Mouse (Mus musculus) A20 (cell line): ENCODE data around the gene Lhx2.

Experiments used
- DNase-seq: peaks from one replicate; pipeline ENCODE4 v3.0.0-alpha.2; 2011; ENCODE audit warnings: low read depth, low spot score

The Lhx2 gene

DNA sequence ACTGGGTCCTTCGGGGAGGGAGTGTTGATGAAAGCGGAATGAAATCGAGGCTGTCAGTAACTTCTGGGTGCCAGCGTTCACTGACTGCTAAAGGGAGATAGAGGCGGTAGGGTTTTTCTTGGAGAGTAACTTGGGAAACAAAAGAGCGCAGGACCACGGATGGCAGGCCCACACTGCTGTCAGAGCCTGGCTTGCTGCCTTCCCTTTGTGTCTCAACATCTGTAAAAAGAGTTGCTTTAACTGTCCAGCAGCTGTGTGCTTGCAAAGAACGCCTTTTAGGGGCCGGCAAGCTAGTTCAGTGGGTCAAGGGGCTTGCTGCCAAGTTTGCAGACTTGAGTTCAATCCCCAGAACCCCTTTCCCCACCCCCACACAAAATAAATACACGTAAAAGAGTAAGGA, 20.1 kb downstream of the Lhx2 start:
- no peak for DNase-seq

DNA sequence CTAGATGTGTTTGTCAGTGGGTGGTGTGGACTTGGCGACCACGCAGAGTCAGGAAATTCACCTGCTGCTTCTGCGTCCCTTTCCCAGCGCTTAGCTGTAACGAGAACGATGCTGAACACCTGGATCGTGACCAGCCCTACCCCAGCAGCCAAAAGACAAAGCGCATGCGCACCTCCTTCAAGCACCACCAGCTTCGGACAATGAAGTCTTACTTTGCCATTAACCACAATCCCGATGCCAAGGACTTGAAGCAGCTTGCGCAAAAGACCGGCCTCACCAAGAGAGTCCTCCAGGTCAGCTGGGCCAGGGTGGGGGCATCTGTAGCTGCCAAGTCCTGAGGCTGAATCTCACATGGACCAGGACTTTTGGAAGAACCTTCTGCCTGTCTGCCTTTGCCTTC, 20.7 kb downstream of the Lhx2 start:
- DNase-seq: no peak

DNA sequence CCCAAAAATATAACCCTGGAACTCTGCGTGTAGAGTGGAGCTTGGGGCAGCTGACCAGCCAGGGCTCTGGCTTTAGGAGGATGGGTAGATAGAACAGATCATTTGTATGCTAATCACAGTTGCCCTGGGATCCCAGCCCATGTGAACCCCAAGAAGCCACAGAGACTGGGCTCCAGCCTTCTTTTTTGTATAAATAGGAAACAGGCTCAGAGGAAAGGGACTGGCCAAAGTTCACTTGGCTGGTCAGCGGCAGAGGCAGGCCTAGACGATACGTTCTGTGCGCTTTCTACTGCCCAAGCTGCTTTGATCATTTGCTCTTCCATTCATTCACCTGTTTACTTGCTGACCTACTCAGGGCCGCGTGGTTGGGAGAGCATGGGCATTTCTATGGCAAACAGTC, 27.1 kb downstream of the Lhx2 start:
- DNase-seq: no peak

DNA sequence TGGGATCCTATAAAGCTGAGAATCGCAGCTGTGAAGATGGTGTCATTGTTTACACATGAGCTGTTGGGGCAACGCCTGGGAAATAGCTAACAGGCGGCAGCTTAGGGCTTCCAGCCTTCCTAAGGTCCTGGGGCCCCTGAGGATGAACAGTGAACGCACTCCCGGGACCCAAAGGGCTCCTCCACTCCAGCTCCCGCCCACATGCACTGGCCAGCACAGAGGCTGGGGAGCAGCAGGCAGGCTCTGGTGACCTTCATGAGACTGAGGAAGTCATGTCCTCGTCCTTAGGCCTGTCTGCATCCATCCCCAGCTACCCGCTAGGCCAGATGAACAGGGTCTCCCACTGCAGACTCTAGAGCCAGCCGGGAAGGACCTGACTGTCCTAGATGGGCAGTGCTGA, 27.9 kb downstream of the Lhx2 start:
- DNase-seq: no peak

DNA sequence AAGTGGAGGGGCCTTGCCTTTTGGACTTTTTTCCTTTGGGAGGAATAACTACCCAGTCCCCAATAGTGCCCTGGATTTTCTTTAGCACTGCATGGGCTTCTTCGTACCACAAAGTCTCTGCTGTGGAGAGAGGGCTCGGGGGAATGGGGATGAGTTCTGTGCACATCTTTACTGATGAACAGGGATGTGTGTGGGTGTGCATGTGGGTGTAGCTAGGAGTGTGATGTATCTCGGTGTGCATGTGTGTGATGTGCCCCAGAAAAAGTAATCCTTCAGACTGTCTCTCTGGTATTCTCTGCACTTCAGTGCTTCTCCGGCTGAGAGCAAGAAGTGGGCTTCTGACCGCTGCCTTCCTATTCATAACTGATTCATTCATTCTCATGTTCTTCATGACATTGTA, 28.8 kb downstream of the Lhx2 start:
- no peak for DNase-seq

DNA sequence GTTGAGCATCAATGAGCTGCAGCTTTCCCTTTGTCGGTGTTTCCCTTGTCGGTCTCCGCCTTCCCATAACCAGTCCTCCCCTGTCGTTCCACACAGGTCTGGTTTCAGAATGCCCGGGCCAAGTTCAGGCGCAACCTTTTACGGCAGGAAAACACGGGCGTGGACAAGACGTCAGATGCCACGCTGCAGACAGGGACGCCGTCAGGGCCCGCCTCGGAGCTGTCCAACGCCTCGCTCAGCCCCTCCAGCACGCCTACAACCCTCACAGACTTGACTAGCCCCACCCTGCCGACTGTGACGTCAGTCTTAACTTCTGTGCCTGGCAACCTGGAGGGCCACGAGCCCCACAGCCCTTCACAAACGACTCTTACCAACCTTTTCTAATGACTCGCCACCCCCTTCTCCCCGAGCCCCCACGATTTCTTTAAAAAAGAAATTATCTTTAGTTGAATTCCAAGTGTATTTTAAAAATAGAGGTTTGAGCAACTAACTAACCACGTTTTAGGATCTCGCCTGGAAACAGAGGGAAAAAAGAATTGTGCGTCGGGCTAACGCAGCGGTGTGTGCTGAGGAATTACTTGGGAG, 29.8 kb downstream of the Lhx2 start:
- DNase-seq: no peak

DNA sequence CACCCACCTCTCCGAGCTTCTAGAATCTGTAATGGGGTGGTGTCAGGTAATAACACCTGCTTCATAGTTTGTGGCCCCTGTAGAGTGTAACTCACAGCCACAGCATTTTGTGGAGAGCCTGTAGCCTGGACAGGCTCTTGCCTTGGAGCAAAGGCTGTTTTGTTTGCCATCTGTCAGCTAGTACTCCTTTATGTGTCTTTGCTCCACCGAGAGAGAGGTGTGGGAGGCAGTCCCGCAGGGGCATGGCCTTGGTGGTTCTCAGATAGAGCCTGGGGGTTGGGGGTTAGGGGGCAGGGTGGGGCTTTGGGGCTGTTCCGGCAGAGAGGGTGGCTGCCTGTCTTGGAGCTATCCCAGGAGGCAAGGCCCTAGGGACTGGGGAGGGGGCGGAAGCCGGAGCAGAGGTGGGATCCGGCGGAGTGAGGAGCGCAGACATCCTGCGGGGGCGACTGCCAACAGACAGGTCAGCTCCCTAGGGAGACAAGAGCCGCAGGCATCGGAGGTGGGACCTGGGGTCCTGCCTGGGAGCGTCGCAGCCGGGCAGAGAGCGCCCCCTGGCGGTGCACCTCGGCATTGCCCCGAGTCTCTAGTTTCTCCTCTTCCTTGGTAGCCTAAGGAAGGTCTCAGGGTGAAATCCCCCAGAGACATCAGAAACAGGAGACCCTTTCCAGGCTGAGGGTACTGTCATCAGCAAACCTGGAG, 36.7 kb downstream of the Lhx2 start:
- DNase-seq: peak; percentile 67

DNA sequence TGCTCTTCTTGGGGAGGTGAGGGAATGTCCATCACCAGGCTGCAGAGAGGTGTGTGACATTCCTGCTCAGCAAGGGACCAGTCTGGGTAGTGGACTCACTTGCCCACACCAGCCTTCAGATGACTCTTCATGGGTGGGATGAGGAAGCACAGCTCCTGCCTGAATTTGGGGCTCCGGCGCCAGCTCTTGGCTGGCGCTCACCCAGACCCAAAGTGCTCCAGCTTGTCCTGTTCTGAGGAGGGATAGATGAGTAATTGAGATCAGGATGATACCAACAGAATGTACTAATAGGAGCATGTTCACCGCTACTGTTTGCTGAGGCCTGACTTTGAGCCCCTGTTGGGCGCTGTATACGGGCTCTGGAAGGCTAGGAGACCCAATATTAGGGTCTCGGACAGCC, 38.2 kb downstream of the Lhx2 start:
- no peak for DNase-seq

DNA sequence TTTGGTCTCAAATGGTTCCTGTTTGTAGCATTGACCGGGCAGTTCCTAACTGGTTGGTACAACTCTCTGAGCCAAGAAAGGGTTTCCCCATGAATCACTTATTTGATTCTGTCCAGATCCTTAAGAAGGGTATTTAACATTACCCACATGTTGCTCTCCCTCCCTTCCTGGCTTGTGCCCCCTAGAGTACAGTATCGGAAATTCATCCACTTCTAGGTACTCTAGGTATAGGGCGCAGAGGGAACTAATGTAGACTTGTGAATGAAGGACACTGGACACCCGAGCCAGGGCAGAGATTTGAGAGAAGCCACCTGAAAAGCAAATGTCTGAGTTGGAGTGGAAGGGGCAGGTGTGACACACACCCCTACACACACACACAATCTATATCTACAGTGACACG, 39.3 kb downstream of the Lhx2 start:
- DNase-seq: peak; percentile 58

DNA sequence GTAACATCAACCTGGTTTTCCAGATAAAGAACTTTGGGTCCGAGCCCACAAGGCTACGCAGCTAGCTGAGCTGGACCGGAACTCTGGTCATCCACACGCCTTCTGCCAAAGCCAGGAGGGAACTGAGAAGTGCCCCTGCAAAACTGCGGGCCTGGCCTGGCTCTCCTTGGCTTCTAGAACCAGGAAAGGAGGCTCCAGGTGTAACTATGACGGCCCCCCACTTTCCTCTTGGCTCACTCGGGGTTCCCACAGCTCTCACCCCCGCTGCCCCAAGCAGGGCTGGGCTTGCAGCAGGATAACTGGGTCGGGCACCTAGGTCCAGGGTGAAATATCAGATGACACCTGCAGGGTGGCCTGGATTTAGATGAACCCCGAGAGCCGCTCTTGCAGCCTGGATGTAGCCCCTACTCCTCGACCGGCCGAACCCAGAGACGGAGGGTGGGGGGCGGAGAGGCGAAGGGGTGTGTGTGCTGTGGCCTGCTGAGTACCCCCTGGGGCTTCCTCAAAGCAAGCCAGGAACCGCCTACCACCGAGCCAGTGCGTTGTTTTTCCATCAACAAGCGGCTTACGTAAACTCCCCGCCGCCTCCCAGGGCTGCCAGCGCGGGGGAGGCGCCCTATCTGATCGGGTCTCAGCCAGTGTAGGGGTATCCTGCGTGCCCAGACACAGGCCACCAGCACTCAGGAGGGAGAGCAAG, 39.9 kb downstream of the Lhx2 start:
- no peak for DNase-seq

DNA sequence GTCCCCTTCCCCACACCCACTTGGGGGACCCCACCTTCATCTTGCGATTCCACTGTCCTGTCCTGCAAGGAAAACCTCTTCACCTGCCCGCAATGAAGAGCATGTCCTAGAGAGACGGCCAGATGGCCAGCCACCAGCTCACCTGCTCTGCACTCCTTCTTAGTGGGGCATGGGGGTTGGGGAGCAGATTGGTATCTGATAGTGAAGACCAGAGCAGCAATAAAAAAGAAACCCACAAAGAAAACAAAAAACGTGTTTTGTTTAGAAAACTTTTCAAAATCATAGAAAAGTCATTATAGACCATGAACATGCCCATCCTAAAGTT, 40.4 kb downstream of the Lhx2 start:
- no peak for DNase-seq

DNA sequence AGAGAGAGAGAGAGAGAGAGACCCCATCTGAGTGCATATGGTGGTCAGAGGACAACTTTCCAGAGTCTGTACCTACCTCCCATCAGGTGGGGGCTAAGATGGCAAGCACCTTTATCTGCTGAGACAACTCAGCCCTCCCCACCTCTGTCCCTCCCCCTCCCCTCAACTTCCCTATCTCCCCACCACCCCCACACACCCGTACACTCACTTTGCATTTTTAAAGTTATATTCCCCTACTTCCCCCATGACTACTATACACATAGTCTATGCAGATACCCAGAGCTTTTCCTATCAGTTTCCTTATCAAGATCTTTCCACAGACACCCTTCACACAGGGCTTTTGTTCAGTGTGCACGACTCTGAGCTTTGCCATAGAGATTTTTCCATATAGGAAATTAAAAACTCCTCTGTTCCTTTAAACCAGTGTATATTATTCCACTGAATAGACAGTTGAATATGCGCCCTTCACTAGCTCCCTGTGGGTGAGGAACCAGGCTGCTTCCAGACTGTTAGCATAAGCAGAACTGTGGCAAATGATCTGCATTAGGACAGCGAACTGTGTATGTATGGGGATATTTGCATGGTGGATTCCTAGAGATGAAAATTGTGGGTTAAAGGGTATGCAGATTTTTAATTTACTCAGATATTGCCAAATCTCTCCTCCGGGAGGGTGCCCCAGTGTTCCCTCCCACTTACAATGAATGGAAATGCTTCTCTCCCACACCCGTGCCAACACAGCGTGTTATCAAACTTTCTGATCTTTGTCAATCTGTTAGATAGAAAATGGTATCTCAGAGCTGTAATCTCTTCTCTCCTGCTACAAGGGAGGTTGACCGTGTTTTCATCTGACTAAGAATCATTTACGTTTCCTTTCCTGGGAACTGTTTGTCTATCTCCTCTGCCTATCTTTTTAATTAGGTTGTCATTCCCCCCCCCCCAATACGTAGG, 41.3 kb downstream of the Lhx2 start:
- no peak for DNase-seq

DNA sequence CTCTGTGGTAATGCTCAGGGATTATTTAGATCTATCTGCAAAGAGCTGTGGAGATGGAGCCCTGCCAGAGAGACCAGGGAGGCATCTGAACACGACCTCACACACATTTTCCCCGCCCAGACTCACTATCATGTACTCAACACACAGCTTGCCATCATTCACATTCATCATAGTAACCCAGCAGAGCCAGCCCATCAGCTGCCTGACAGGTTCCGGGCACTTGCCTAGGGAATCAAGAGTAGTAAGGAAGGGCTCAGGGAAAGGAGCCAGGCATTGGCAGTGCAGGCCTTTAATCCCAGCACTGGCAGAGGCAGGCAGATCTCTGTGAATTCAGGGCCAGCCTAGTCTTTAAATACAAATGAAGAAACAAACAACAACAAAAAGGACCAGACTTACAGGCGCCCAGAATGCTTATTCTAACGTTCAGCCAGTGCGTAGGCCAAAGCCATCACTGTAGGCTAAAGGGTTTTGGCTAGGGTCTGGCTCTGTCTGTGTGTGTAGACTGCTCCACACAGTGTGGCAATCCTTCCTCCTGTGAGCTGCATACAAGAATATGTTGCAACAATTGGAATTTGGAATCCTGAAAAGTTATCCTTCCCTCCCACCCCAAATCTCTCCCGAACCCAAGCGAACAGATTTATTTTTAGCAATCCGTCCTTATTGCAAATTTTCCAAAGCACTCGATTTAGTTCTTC, 48.6 kb downstream of the Lhx2 start:
- DNase-seq: no peak

DNA sequence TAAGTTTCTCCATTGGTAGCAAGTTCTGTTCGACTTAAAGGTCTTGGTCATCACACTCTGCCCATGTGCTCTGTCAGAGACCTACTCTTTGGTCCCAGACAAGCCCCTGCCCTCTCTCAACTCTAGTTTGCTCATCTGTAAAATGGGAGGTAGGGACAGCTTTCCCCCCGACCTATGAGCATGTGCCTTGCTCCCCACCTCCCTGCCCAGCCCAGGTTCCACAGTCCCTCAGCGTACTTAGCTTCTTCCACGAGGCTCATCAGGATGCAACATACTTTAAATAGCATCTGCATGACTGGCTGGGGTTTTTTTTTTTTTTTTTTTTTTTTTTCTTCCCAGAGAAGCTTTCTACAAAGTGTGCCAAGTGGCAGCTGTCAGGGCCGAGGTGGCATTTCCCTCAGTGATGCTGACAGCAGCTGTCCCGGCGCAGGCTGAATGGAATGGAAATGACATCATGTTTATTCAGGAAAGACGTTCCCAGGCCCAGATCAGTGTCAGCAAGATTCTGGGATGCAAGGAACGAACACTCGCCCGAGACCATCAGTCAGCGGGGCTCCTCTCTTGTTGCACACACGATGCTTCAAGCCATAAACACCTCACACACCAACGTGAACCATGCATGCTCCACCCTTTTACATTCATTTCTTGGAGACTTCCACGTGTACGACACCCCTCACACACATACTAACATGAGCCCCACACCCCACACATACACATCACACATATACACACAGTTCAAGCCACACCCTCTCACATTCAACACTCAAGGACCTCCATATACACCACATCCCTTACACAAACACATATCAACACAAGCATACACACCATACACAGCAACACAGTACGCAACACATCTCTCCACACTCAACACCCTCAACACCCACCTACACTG, 56.1 kb downstream of the Lhx2 start:
- DNase-seq: no peak

DNA sequence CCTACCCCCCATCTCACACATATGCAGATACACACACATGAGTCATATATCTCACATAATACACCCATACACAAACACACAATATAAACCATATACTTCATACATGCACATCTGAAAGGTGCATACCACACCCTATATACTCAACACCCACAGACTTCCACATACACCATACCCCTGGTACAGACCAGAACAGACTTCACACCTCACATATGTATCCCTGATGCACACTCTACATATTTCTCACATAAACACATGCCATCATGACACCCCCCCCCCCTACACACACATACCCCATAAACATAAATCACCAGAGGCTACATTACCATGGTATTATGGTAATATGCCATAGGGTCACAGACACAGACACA, 56.8 kb downstream of the Lhx2 start:
- no peak for DNase-seq

DNA sequence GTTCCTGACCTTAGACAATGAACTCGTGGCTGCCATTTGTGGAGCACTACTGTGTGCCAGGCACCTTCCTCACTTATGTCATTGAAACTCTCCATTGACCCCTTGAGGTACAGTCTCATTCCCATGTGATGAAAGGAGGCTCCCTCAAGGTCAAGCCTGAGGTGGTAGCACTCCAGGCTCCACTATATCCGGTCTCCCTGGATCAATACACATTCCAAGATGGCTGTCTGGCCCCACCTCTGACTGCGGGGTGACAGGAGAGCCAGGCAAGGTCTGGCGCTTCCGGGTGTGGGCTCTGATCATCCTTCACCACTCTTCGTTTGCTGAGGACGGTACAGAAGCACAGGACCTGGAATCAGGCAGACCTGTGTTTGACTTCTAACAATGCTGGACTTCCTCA, 58.2 kb downstream of the Lhx2 start:
- no peak for DNase-seq

DNA sequence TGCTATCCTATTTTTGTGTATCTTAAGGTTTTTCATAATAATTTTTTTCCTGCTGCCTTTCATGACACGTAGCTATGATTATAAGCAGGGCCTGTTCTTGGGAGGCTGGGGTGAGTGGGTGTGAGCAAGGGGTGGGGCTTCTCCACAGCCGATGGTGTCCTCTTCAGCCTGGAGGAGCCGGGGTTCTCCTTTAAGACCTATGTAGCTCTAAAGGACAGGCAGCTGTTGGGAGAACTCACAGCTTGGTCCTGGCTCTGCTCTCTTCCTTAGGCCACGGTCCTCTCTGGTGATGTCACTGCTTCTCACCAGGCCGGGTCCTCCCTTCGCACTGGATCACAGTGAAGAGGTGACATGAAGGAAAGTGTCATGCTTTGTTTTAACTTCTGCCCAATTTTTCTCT, 58.8 kb downstream of the Lhx2 start:
- DNase-seq: no peak

DNA sequence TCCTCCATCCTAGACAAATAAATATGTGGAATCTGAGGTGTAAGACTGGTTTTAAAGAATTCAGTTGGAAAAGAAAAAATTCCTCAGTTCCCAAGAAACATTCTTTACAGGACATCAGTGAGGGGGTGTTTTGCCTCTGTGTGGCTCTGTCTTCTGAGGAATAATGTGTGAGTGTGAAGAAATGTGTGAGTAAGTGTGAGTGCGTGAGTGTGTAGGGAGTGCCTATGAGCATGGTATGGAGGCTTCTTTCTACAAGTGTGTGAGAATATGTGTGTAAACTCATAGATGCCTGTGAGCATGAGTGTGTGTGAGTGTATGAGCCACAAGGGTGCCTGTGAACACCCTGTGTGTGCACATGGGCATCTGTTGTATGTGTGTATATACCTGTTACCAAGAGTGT, 63.5 kb downstream of the Lhx2 start:
- no peak for DNase-seq

DNA sequence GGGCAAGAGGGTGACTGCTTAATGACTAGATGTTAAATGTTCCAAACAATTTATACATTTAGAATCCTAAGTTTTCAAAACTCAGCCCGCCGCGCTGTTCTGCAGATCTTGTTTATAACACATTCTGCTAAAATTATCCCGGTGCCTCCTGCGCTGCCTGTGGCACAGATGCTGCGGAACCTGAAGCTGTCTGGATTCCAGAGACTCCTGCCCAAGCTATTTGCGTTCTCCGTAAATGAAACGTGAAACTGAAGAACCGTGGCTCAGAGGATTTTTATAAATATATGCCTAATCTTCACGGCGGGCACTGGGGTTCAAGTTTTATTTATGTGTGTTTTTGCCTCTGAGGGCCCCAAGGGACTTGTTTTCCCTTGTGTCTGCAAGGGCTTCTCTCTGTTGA, 64.2 kb downstream of the Lhx2 start:
- no peak for DNase-seq

DNA sequence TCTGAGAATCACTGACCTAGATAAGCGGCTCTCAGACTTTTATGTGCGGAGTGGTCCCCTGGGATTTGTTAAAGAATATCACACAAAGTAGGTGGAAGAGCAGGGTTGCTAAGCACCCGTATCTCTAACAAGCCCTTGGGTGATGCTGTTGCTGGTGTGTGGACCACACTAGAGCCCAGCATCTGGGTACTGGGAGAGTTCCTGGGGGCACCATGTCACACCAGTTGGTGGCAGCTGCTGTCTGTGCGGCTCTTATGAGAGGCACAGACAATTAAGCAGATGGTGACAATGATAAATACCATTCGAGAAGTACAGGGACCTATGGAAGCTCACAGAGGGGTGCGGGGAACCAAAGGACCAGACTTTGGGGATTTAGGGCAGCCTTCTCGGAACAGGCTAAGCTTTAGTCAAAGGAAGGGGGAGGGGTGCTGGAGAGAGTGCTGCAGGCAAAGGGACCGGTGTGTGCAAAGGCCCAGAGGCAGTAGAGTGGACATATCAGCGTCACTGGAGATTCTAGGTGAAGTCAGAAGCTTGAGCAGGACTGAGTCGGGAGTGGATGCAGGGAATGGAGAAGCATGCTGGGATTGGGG, 65.0 kb downstream of the Lhx2 start:
- no peak for DNase-seq
